Mouse (Mus musculus) heart, embryonic 13.5 days (tissue): ENCODE measurements around the gene Olfr91. TPM values are rescaled to one million over a fixed set of nuclear protein-coding genes. Genes with fewer than 3 reads are reported as not detected.
A peak's percentile ranks its signal among the peaks of the same experiment; 100 is the strongest.
"Not testable (repeated sequence)": the region's sequence is repeated elsewhere in the genome, so short reads cannot be mapped to it uniquely, and the experiment has no call there.

Experiments used
- ATAC-seq: fragments of 200-750 bp; cut with Nextera tagmentation; 2 replicates; pipeline ENCODE4 v1.8.0; 2017; ENCODE audit warnings: moderate TSS enrichment; ENCODE audit not compliant: insufficient number of reproducible peaks, low FRiP score, low TSS enrichment; ENCODE audit errors: extremely low read depth
- H3K27ac ChIP-seq: fragments of 300-500 bp; sonication (generic); replicated peaks from 2 replicates; pipeline ENCODE4 v1.5.1; 2015; ENCODE audit warnings: moderate library complexity, mild to moderate bottlenecking, inconsistent platforms
- H3K27me3 ChIP-seq: fragments of 300-500 bp; sonication (generic); replicated peaks from 2 replicates; pipeline ENCODE4 v1.6.1; 2015; ENCODE audit warnings: mild to moderate bottlenecking, inconsistent platforms
- H3K36me3 ChIP-seq: fragments of 300-500 bp; sonication (generic); 2 replicates; pipeline ENCODE4 v1.6.1; 2015; ENCODE audit warnings: mild to moderate bottlenecking, inconsistent platforms
- H3K4me1 ChIP-seq: fragments of 300-500 bp; sonication (generic); 2 replicates; pipeline ENCODE4 v1.6.1; 2015; ENCODE audit warnings: inconsistent platforms
- H3K4me2 ChIP-seq: fragments of 300-500 bp; sonication (generic); 2 replicates; pipeline ENCODE4 v1.6.1; 2015; ENCODE audit warnings: inconsistent platforms, mild to moderate bottlenecking, moderate library complexity
- H3K4me3 ChIP-seq: fragments of 300-500 bp; sonication (generic); 2 replicates; pipeline ENCODE4 v1.5.1; 2015; ENCODE audit warnings: moderate library complexity, mild to moderate bottlenecking, inconsistent platforms
- H3K9ac ChIP-seq: fragments of 300-500 bp; sonication (generic); 2 replicates; pipeline ENCODE4 v1.6.1; 2015; ENCODE audit warnings: inconsistent platforms, mild to moderate bottlenecking, moderate library complexity
- H3K9me3 ChIP-seq: fragments of 300-500 bp; sonication (generic); 2 replicates; pipeline ENCODE4 v1.6.1; 2016; ENCODE audit warnings: inconsistent platforms
- WGBS: fragments of 180-500 bp; shearing (Covaris S2); methylation state at CpG from one replicate; pipeline ENCODE4 v1.1.7; 2015; ENCODE audit warnings: mixed read lengths; 5-methylcytosine and 5-hydroxymethylcytosine counted together
- polyA plus RNA-seq: library from polyadenylated mRNA; unstranded; fragments of >200 nt; fragmentation: Nextera tagmentation; extraction: Ambion mirVana; gene quantifications from 2 replicates; pipeline ENCODE4 v1.2.1, GENCODE M21; 2015

Olfr91 gene
- not detected in 2 replicates for polyA plus RNA-seq

DNA sequence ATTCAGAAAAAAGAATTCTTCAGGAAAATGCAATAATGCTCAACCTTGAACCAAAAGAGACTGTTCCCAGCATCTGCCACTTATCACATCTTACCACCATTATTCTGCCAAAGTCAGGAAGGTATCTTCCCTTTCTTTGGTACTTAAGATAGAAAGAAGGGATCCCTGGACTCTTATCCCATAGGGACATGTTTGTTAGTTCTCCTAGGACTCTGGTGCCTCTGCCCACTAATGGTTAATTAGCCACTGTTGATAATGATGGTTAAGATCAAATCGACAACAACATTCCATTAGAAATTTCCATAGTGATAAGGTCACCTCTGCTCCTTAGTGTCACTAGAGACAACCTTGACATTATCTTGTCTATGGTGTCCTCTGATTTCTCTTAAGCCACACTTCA, at the start of gene Olfr91:
TSS of gene Olfr91 (minus strand) at position 101 of the 400 bp plus-strand sequence.
- no peaks in the 10 kb centered on the region for H3K9me3 ChIP-seq
- no peak within 1 kb of the TSS for H3K27ac ChIP-seq
- no peaks in the 10 kb centered on the region for H3K4me1 ChIP-seq
- H3K9ac ChIP-seq, result no peak within 1 kb of the TSS
- 74% methylated on average over 1 of the region's 1 CpGs for WGBS
- H3K36me3 ChIP-seq, result no peaks in the 10 kb centered on the region
- no peak within 1 kb of the TSS for H3K4me3 ChIP-seq
- H3K27me3 ChIP-seq, result no peaks in the 10 kb centered on the region
- H3K4me2 ChIP-seq, result no peak within 1 kb of the TSS
- no peak for ATAC-seq

DNA sequence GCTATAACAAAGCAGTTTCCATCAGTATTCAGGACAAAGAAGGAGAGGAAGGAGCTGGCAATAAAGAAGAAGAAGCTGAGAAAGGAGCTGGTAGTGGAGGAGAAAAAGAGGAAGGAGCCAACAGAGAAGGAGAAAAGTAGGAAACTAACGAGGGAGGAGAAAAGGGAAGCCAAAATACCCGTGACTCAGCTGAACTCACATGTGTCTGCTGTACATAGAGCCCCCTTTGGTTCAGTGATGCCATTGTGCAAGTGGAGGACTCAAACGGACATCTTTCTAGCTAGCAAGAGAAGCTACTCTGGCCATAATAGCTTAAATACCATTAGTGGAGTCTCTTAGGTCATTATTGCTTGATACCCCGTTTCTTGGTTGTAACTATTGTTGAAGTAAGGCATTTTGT, 33.3 kb upstream of the Olfr91 start:
- H3K27ac ChIP-seq, H3K9me3 ChIP-seq, H3K27me3 ChIP-seq, H3K4me3 ChIP-seq, H3K9ac ChIP-seq, H3K4me1 ChIP-seq, H3K4me2 ChIP-seq, H3K36me3 ChIP-seq, ATAC-seq: not testable (repeated sequence)
- 65% methylated on average over 4 of the region's 4 CpGs for WGBS

DNA sequence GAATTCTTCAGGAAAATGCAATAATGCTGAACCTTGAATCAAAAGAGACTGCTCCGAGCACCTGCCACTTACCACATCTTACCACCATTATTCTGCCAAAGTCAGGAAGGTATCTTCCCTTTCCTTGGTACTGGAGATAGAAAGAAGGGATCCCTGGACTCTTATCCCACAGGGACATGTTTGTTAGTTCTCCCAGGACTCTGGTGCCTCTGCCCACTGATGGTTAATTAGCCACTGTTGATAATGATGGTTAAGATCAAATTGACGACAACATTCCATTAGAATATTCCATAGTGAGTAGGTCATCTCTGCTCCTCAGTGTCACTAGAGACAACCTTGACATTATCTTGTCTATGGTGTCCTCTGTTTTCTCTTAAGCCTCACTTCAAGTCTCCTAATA, 21.9 kb upstream of the Olfr91 start, which contains the start of gene Olfr92:
TSS of gene Olfr92 (minus strand) at position 101 of the 400 bp plus-strand sequence.
- no peak within 1 kb of the TSS for H3K27ac ChIP-seq
- no peaks in the 10 kb centered on the region for H3K27me3 ChIP-seq
- H3K4me2 ChIP-seq, result no peak within 1 kb of the TSS
- H3K9me3 ChIP-seq, result no peaks in the 10 kb centered on the region
- 74% methylated on average over 2 of the region's 2 CpGs for WGBS
- no peaks in the 10 kb centered on the region for H3K36me3 ChIP-seq
- H3K4me3 ChIP-seq, result no peak within 1 kb of the TSS
- no peak within 1 kb of the TSS for H3K9ac ChIP-seq
- H3K4me1 ChIP-seq, result no peaks in the 10 kb centered on the region
- ATAC-seq, result no peak

DNA sequence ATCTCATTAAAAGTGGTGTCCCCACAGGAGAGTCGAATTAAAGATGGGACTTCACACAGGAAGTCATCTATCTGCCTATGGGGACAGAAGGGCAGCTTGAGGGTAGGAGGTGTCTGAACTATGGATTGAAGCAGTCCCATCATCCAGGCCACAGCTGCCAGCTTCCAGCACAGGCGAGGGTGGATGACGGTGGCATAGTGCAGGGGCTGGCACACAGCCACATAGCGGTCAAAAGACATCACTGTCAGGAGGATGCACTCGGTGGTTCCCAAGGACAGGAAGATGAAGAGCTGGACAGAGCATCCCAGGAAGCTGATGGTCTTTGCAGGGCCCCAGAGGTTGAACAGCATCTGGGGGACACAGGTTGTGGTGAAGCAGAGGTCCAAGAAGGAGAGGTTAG, 4.8 kb downstream of the Olfr91 start:
- Histone ChIP-seq H3K4me2 (no peak overlapping the region), H3K9ac (no peak overlapping the region), H3K4me3 (no peak overlapping the region), H3K9me3 (no peaks in the 10 kb centered on the region), H3K27ac (no peak overlapping the region), H3K36me3 (no peaks in the 10 kb centered on the region), H3K27me3 (no peaks in the 10 kb centered on the region), H3K4me1 (no peaks in the 10 kb centered on the region)
- no peak for ATAC-seq
- WGBS, result 64% methylated on average over 5 of the region's 5 CpGs

DNA sequence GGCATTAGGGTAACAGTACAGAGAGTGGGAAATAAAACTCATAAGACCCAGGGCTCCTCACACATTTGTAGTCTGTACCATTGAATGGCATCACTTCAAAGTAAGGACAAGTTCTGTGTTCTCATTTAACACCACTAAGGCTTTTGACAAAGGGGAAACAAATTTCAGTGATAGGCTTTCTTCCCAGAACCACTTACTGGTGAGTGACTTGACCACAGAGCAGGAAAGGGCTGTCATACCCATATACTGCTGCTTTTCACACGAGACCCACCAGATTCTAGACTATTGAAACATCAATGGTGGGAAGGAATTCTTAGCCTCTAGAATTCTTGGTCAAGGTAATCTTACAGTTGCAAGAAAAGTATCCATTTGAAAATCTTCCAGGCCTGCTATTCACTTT, 5.9 kb downstream of the Olfr91 start:
- ATAC-seq, result no peak
- WGBS, result 67% methylated on average over 1 of the region's 1 CpGs
- Histone ChIP-seq H3K9me3 (no peaks in the 10 kb centered on the region), H3K27me3 (no peaks in the 10 kb centered on the region), H3K4me2 (no peak overlapping the region), H3K4me3 (no peak overlapping the region), H3K36me3 (no peaks in the 10 kb centered on the region), H3K27ac (no peak overlapping the region), H3K4me1 (no peaks in the 10 kb centered on the region), H3K9ac (no peak overlapping the region)

DNA sequence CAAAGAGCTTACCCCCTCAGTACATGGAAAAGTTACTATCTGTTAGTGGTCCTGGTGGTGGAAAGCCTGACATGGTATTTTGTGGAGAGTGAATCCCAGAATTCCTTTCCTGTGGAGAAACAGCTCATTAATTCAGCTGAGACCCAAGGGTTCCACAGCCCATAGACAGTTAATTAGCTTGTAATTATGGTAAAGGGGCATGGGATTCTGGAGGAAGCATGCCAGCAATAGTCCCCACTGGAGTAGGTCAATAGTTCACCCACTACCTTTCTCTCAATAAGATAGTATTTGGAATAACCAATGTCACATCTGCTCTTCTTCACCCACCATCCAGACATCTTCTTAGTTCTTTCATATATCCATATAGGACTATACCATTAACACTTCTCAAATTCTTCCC, 9.7 kb downstream of the Olfr91 start, which contains the start of gene Olfr90:
TSS of gene Olfr90 (minus strand) at position 101 of the 400 bp plus-strand sequence.
- H3K27ac ChIP-seq, result no peak within 1 kb of the TSS
- no peaks in the 10 kb centered on the region for H3K9me3 ChIP-seq
- ATAC-seq, result no peak
- H3K27me3 ChIP-seq, result no peaks in the 10 kb centered on the region
- H3K4me3 ChIP-seq, result no peak within 1 kb of the TSS
- no peaks in the 10 kb centered on the region for H3K4me1 ChIP-seq
- no peaks in the 10 kb centered on the region for H3K36me3 ChIP-seq
- no peak within 1 kb of the TSS for H3K4me2 ChIP-seq
- H3K9ac ChIP-seq, result no peak within 1 kb of the TSS

DNA sequence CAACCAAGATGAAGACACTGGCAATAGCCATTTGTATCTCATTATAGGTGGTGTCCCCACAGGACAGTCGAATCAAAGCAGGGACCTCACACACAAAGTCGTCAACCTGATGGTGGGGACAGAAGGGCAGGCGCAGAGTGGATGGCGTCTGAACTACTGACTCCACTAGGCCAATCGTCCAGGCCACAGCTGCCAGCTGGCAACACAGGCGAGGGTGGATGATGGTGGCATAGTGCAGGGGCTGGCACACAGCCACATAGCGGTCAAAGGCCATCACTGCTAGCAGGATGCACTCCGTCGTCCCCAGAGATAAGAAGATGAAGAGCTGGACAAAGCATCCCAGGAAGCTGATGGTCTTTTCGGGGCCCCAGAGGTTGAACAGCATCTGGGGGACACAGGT, 12.5 kb downstream of the Olfr91 start:
- H3K9ac ChIP-seq, result no peak overlapping the region
- 59% methylated on average over 10 of the region's 10 CpGs for WGBS
- no peaks in the 10 kb centered on the region for H3K9me3 ChIP-seq
- no peaks in the 10 kb centered on the region for H3K27me3 ChIP-seq
- ATAC-seq, result no peak
- H3K4me2 ChIP-seq, result no peak overlapping the region
- H3K4me1 ChIP-seq, result no peaks in the 10 kb centered on the region
- H3K4me3 ChIP-seq, result no peak overlapping the region
- no peak overlapping the region for H3K27ac ChIP-seq
- no peaks in the 10 kb centered on the region for H3K36me3 ChIP-seq

DNA sequence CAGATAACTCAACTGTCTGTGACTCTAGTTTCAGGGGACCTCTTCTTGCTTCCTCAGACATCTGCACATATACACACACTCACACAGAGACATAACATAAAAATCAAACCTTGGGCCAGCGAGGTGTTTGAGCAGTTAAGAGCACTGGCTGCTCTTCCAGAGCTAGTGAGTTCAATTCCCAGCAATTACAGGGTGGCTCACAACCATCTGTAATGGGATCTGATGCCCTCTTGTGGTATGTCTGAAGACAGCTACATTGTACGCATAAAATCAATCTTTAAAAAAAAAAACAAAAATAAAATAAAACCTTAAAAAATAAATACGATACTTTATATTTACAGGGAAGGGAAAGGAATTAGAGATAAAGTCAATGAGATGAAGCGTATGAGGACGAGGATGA, 13.4 kb downstream of the Olfr91 start:
- no peak overlapping the region for H3K4me3 ChIP-seq
- H3K36me3 ChIP-seq, result no peaks in the 10 kb centered on the region
- H3K4me2 ChIP-seq, result no peak overlapping the region
- peaks cover 6% of the 10 kb centered on the region for H3K4me1 ChIP-seq
- no peak overlapping the region for H3K27ac ChIP-seq
- no peak overlapping the region for H3K9ac ChIP-seq
- ATAC-seq, result no peak
- H3K9me3 ChIP-seq, result no peaks in the 10 kb centered on the region
- WGBS, result 55% methylated on average over 5 of the region's 5 CpGs
- H3K27me3 ChIP-seq, result no peaks in the 10 kb centered on the region

DNA sequence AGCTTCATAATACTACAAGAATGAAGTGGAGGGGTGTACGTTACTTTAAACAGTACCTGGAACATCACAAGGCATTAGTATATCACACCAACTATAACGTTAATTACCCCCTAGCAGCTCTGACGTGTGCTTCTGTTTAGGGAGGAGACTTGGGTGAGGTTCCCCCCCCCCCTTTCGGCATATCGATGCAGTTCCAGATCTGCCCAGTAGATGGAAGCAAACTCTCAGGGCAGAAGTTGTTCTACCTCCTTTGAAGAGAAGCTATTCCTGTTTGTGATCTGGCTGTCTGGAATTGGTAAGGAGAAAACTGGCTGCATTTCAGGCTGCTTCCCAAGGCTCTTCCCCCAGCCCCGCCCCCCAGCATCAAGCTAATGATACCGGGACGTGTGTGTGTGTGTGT, 14.8 kb downstream of the Olfr91 start:
- no peak overlapping the region for H3K27ac ChIP-seq
- no peak overlapping the region for H3K9ac ChIP-seq
- ATAC-seq, result peak; percentile 19
- no peaks in the 10 kb centered on the region for H3K36me3 ChIP-seq
- no peaks in the 10 kb centered on the region for H3K9me3 ChIP-seq
- H3K27me3 ChIP-seq, result no peaks in the 10 kb centered on the region
- no peak overlapping the region for H3K4me3 ChIP-seq
- 1% methylated on average over 8 of the region's 8 CpGs for WGBS
- H3K4me2 ChIP-seq, result no peak overlapping the region; the same call in 1 of the 2 replicates
- peaks cover 6% of the 10 kb centered on the region for H3K4me1 ChIP-seq

DNA sequence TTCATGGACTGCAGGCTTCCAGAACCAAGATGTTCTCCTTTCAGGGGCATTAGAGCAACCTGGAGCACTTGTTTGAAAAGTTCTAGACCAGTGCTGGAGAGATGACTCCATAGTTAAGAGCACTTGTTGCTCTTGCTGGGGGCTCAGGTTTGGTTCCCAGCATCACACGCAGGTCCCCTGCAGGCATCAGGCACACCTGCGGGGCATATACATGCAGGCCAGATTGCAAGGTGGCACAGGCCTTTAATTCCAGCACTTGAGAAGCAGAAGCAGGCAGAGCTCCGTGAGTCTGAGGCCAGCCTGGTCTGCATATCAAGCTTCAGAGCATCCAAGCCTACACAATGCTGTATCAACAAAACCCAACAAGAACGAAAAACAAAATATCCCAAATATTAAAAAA, 16.4 kb downstream of the Olfr91 start:
- Histone ChIP-seq H3K4me1 (peaks cover 6% of the 10 kb centered on the region), H3K27me3 (no peaks in the 10 kb centered on the region), H3K4me2 (no peak overlapping the region), H3K4me3 (no peak overlapping the region), H3K9ac (no peak overlapping the region), H3K36me3 (no peaks in the 10 kb centered on the region), H3K27ac (no peak overlapping the region), H3K9me3 (no peaks in the 10 kb centered on the region)
- WGBS, result 82% methylated on average over 4 of the region's 4 CpGs
- no peak for ATAC-seq

DNA sequence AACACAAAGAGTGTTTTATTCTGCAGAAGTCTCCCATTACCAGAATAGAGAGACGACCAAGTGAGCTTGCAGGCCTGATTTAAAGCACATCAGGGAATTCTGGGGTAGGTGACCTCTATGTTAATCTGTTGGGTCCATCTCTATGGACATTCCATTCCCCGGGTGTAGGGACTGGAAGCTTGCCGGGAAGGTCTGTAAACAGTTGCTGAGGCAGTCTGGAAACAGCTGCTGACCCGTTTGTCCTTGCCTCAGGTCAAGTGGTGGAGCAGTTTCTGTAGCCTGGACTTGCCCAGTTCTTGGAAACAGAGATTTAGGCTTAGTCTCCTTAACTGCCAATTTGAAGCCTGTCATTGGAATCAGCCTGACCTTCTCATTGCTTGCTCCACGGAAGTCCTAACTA, 18.0 kb downstream of the Olfr91 start:
- Histone ChIP-seq H3K9ac (no peak overlapping the region), H3K27me3 (no peaks in the 10 kb centered on the region), H3K36me3 (peaks cover 1% of the 10 kb centered on the region), H3K27ac (no peak overlapping the region), H3K9me3 (no peaks in the 10 kb centered on the region), H3K4me3 (no peak overlapping the region), H3K4me2 (no peak overlapping the region), H3K4me1 (peaks cover 6% of the 10 kb centered on the region)
- ATAC-seq, result no peak
- 11% methylated on average over 5 of the region's 5 CpGs for WGBS

DNA sequence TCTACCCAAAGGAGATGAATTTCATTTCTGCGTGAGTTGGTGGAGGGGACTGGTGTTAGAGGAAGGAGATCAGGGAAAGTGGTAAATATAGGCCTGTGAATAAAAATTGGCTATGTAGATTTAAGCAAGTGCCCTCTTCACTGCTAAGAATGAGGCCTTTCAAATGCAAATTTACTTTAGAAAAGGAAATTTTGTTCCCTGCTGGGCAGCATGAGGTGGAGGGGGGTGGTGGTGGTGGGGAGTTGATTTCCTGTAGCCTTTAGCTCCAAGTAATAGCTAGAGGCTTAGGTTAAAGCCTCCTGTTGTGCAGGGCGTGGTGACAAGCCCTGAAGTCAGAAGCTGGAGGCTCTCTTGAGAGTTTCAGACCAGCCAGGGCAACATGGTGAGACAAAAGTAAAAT, 19.1 kb downstream of the Olfr91 start:
- WGBS, result 38% methylated on average over 2 of the region's 2 CpGs
- Histone ChIP-seq H3K9ac (no peak overlapping the region), H3K36me3 (peaks cover 13% of the 10 kb centered on the region), H3K27ac (no peak overlapping the region), H3K27me3 (no peaks in the 10 kb centered on the region), H3K4me1 (peaks cover 6% of the 10 kb centered on the region), H3K9me3 (no peaks in the 10 kb centered on the region), H3K4me2 (no peak overlapping the region), H3K4me3 (no peak overlapping the region)
- no peak for ATAC-seq
